Mouse (Mus musculus) liver, postnatal 0 days (tissue): ENCODE data around the gene Hspa1a.

Source experiments
- CTCF ChIP-seq: sonication (generic); IDR thresholded peaks from 2 replicates; pipeline ENCODE4 v1.5.1; 2016; ENCODE audit warnings: antibody characterized with exemption, low read depth
- EP300 ChIP-seq: IDR thresholded peaks from 2 replicates; pipeline ENCODE4 v1.6.1; 2016; ENCODE audit warnings: antibody characterized with exemption, low read depth, mild to moderate bottlenecking

DNA sequence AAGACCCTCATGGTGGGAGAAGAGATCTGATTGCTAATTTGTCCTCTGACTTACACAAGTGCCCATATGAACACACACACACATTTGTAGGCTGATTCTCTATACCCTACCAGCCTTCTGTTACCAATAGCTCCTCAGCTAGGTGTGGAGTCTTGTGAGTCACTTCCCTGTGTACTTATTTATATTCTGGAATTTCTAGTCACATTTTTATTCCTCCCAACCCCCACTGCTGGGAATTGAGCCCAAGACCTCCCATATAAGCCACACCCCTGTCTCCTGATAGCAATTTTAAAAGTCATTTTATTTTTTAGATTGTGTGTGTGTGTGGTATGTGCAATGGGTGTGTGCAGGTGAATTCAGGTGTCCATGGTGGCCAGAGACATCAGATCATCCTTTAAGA is 27.6 kb downstream of the Hspa1a start:
- no peak for TF ChIP-seq CTCF
- no peak for TF ChIP-seq EP300
